Mouse (Mus musculus) MEL (cell line): ENCODE measurements at regions not wholly inside any gene's neighbourhood (a gene's known extent, or its start where the extent isn't known, plus 50 kb on each side); places are given as distances from the start of the nearest gene placed in this dataset.
"Not testable (repeated sequence)": the region's sequence is repeated elsewhere in the genome, so short reads cannot be mapped to it uniquely, and the experiment has no call there.

Source experiments
- DNase-seq: peaks from one replicate; pipeline ENCODE4 v3.0.0; 2011; ENCODE audit warnings: low read depth, low spot score
- H3K27ac ChIP-seq: 2 replicates; pipeline ENCODE4 v1.5.1; 2012; ENCODE audit warnings: low read depth, mild to moderate bottlenecking, control low read depth, low read length, moderate library complexity; ENCODE audit not compliant: control insufficient read depth
- H3K27me3 ChIP-seq, 2 experiments: fragments of 150-350 bp in 1 of 2; sonication (generic) in 1 of 2; 2 replicates each; pipeline ENCODE4 v1.6.1; 2012; ENCODE audit warnings: low read length in 2 of 2, mild to moderate bottlenecking in 2 of 2, improper control_type of control experiment in 1 of 2, moderate library complexity in 1 of 2; ENCODE audit not compliant: insufficient read depth in 2 of 2, control insufficient read depth in 1 of 2
- H3K36me3 ChIP-seq, 2 experiments: 2 replicates each; pipeline ENCODE4 v1.6.1; 2012 to 2014; ENCODE audit warnings: low read length in 2 of 2, improper control_type of control experiment in 1 of 2, inconsistent platforms in 1 of 2, mild to moderate bottlenecking in 1 of 2; ENCODE audit not compliant: insufficient read depth in 2 of 2, control insufficient read depth in 1 of 2
- H3K4me1 ChIP-seq, 2 experiments: fragments of 150-350 bp in 1 of 2; sonication (generic) in 1 of 2; 2 replicates each; pipeline ENCODE4 v1.6.1; 2012; ENCODE audit warnings: low read length in 2 of 2, improper control_type of control experiment in 1 of 2, mild to moderate bottlenecking in 1 of 2; ENCODE audit not compliant: insufficient read depth in 2 of 2, control insufficient read depth in 1 of 2
- H3K4me3 ChIP-seq, 2 experiments: fragments of 150-350 bp in 1 of 2; sonication (generic) in 1 of 2; 2 replicates each; pipeline ENCODE4 v1.5.1; 2012; ENCODE audit warnings: low read depth in 2 of 2, low read length in 2 of 2, mild to moderate bottlenecking in 2 of 2, moderate library complexity in 2 of 2, control low read depth in 1 of 2, improper control_type of control experiment in 1 of 2; ENCODE audit not compliant: control insufficient read depth in 1 of 2, insufficient read depth in 1 of 2
- H3K79me2 ChIP-seq: 2 replicates; pipeline ENCODE4 v1.6.1; 2012; ENCODE audit warnings: mild to moderate bottlenecking, low read length, moderate library complexity; ENCODE audit not compliant: control insufficient read depth, poor library complexity, insufficient read depth
- H3K9ac ChIP-seq: 2 replicates; pipeline ENCODE4 v1.6.1; 2012; ENCODE audit warnings: low read depth, mild to moderate bottlenecking, control low read depth, low read length, moderate library complexity; ENCODE audit not compliant: control insufficient read depth, poor library complexity, severe bottlenecking
- H3K9me3 ChIP-seq: fragments of 150-350 bp; sonication (generic); replicated peaks from 2 replicates; pipeline ENCODE4 v1.6.1; 2012; ENCODE audit warnings: mild to moderate bottlenecking, low read length, improper control_type of control experiment, moderate library complexity; ENCODE audit not compliant: insufficient read depth
- EP300 ChIP-seq, 2 experiments: IDR thresholded peaks; 2 replicates each; pipeline ENCODE4 v1.6.1; 2011; ENCODE audit warnings: improper control_type of control experiment in 2 of 2, low read length in 2 of 2, low read depth in 1 of 2, mild to moderate bottlenecking in 1 of 2
- GATA1 ChIP-seq: IDR thresholded peaks from 2 replicates; pipeline ENCODE4 v1.6.1; 2011; ENCODE audit warnings: low read depth, low read length, improper control_type of control experiment
- NELFE ChIP-seq: IDR thresholded peaks from 2 replicates; pipeline ENCODE4 v1.6.1; 2011; ENCODE audit warnings: low read depth, low read length, improper control_type of control experiment
- SMC3 ChIP-seq: IDR thresholded peaks from 2 replicates; pipeline ENCODE4 v1.6.1; 2011; ENCODE audit warnings: low read depth, low read length, improper control_type of control experiment
- TAL1 ChIP-seq: IDR thresholded peaks from 2 replicates; pipeline ENCODE4 v1.6.1; 2012; ENCODE audit warnings: mild to moderate bottlenecking, inconsistent platforms, low read length, moderate library complexity, mixed read lengths
- TBP ChIP-seq: IDR thresholded peaks from 2 replicates; pipeline ENCODE4 v1.8.0; 2011; ENCODE audit warnings: low read depth, low read length, improper control_type of control experiment
- TCF12 ChIP-seq: IDR thresholded peaks from 2 replicates; pipeline ENCODE4 v1.6.1; 2014; ENCODE audit warnings: low read depth, mild to moderate bottlenecking, inconsistent platforms, low read length, improper control_type of control experiment, moderate library complexity
- USF2 ChIP-seq, 2 experiments: IDR thresholded peaks; 2 replicates each; pipeline ENCODE4 v1.6.1; 2011 to 2012; ENCODE audit warnings: improper control_type of control experiment in 2 of 2, low read length in 2 of 2, borderline replicate concordance in 1 of 2, inconsistent platforms in 1 of 2, low read depth in 1 of 2, mild to moderate bottlenecking in 1 of 2; ENCODE audit not compliant: insufficient read depth in 1 of 2

DNA sequence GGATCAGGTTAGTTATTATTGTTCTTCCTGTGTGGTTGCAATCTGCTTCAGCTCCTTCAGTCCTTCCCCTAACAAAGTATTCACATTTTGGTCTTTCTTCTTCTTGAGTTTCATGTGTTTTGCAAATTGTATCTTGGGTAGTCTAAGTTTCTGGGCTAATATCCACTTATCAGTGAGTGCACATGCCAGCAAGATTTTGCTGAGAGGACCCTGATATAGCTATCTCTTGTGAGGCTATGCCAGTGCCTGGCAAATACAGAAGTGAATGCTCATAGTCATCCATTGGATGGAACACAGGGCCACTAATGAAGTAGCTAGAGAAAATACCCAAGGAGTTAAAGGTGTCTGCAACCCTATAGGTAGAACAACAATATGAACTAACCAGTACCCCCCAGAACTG lies 1053.0 kb upstream of the Nova1 start:
- H3K79me2 ChIP-seq, H3K27me3 ChIP-seq, H3K9me3 ChIP-seq, H3K4me3 ChIP-seq, H3K27ac ChIP-seq, H3K36me3 ChIP-seq, H3K4me1 ChIP-seq, H3K9ac ChIP-seq: not testable (repeated sequence)
- peak; percentile 57 to 59 for TF ChIP-seq EP300 (IDR thresholded peaks at IDR 0.05; ENCODE audit: low read depth in 1 of 2, low read length in 2 of 2)
- TF ChIP-seq TCF12, result peak; percentile 69; the same call in 1 of the 2 replicates
- peak; percentile 46 for TF ChIP-seq GATA1
- TF ChIP-seq TAL1, result peak; percentile 14; the same call in 1 of the 2 replicates
- peak; percentile 14 for DNase-seq

DNA sequence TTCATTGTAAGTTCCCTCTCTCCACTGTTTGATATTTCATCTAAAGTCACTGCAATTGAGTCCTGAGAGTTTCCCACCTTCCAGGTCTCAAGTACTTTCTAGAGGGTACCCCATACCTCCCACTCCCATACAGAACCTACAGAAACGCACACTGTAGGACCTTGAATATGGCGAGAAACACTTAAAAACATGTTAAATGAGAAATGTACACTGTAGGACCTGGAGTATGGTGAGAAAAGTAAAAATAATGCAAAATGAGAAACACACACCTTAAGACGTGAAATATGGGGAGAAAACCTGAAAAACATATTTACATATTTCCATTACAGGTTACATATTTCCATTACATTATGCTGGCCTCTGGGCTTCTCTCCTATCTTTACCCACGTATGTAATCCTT lies 1015.1 kb upstream of the Nova1 start:
- H3K79me2 ChIP-seq, result no peaks in the 10 kb centered on the region
- no peak overlapping the region for H3K27ac ChIP-seq
- no peak overlapping the region for H3K9ac ChIP-seq
- H3K36me3 ChIP-seq, result no peaks in the 10 kb centered on the region
- DNase-seq, result peak; percentile 17
- TF ChIP-seq SMC3, result no peak
- TF ChIP-seq TBP, result no peak
- TF ChIP-seq NELFE, result no peak
- no peak for TF ChIP-seq USF2 (IDR thresholded peaks at IDR 0.05; ENCODE audit: borderline replicate concordance in 1 of 2, insufficient read depth in 1 of 2, low read depth in 1 of 2, low read length in 2 of 2)
- H3K4me3 ChIP-seq, result no peak overlapping the region
- no peaks in the 10 kb centered on the region for H3K27me3 ChIP-seq
- H3K4me1 ChIP-seq, result no peaks in the 10 kb centered on the region
- H3K9me3 ChIP-seq, result no peaks in the 10 kb centered on the region
